Comparison of ENCODE assay signal across 18 mouse cellular contexts in the genomic region with DNA sequence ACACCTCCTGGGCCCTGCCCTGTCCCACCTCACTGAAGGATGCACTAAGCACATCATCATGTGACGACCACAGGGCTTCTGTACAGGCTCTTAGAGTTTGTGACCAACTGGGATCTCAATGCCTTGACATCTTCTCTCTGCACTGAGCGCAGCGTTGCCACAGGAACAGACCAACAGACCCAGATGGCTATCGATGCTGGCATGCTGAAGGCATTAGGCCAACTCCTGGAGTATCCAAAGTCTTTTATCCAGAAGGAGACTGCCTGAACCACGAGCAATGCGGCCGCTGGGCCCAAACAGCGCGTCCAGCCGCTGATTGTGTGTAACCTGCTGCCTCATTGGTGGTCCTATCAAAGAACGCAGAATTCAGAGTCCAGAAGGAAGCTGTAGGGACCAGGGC.
"Had no signal": no experiment of that assay in that cellular context is flagged by ENCODE, and none has a peak within 500 bp of the region (broad histone marks: within the 10 kb centered on the region; RNA-seq: fewer than 3 reads in every experiment).

No protein-coding gene starts in this region.

- H3K27me3 ChIP-seq: kidney, embryonic 15.5 days; midbrain, embryonic 15.5 days; neural tube, embryonic 13.5 days; stomach, embryonic 15.5 days had no signal

- H3K4me3 ChIP-seq: kidney, embryonic 15.5 days; liver, embryonic 13.5 days; midbrain, embryonic 15.5 days; myocyte; neural tube, embryonic 13.5 days; stomach, embryonic 15.5 days had no signal

- H3K9me3 ChIP-seq: kidney, embryonic 15.5 days; liver, embryonic 13.5 days; midbrain, embryonic 15.5 days; neural tube, embryonic 13.5 days; stomach, embryonic 15.5 days had no signal

- H3K4me1 ChIP-seq: liver, embryonic 13.5 days; midbrain, embryonic 15.5 days; neural tube, embryonic 13.5 days; stomach, embryonic 15.5 days had no signal

- ATAC-seq: midbrain, embryonic 15.5 days had no signal

- H3K36me3 ChIP-seq: kidney, embryonic 15.5 days; liver, embryonic 13.5 days; midbrain, embryonic 15.5 days; neural tube, embryonic 13.5 days; stomach, embryonic 15.5 days had no signal

- H3K4me2 ChIP-seq: kidney, embryonic 15.5 days; liver, embryonic 13.5 days; midbrain, embryonic 11.5 days; midbrain, embryonic 15.5 days; neural tube, embryonic 13.5 days; stomach, embryonic 15.5 days had no signal

- H3K27ac ChIP-seq: kidney, embryonic 15.5 days; liver, embryonic 13.5 days; midbrain, embryonic 15.5 days; neural tube, embryonic 13.5 days; stomach, embryonic 15.5 days had no signal

- DNase-seq: kidney, postnatal 10 days; kidney, postnatal 4 days; liver, embryonic 13.5 days; lung, adult 2 months; lung, postnatal 14 days; lung, postnatal 4 days; retina, postnatal 1 day; right cerebral cortex, postnatal 25 days; spleen, adult 18-20 months; thymus, adult 2 months; thymus, postnatal 14 days; thymus, postnatal 4 days had no signal

- H3K9ac ChIP-seq: kidney, embryonic 15.5 days; liver, embryonic 13.5 days; midbrain, embryonic 15.5 days; neural tube, embryonic 13.5 days; stomach, embryonic 15.5 days had no signal
